Mouse (Mus musculus) mouse embryonic stem cell (cell line): ENCODE results near the gene Ptov1.
"Not testable (repeated sequence)": the region's sequence is repeated elsewhere in the genome, so short reads cannot be mapped to it uniquely, and the experiment has no call there.

Source experiments
- in situ Hi-C, 2 experiments: fragments of 300-500 bp; cut with MboI; formaldehyde crosslinking; loops; 1 replicate in 1 of 2; 3 replicates in 1 of 2; pipeline ENCODE4 v1.14.3; 2019 to 2020; ENCODE audit warnings: low sequenced_read_pairs in 2 of 2, low pct_unique_long_range_greater_than_20kb in 1 of 2, mixed read lengths in 1 of 2; ENCODE audit not compliant: unreplicated experiment in 1 of 2

Gene Ptov1

GRCm38 (mm10) chr7:44891611-44892010 lies 22.0 kb upstream of the Ptov1 start:
- in situ Hi-C loops = no loop called here

DNA sequence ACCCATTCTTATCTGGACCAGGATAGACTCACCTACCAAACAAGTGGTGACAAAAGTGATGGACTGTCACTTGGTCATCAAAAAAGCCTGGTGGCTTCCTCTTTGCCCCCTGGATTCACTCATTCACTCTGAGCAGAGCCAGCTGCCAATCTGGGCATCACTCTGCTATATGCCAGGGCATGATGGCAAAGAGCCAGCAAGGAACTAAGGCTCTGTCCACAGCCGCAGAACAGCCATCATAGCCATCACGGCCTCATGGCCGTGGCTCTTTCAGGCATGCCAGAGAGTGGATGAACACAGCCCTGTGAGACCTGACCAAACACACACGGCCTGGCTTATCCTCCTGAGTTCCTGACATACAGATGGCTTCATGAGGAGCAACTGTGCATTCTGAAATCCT lies 21.1 kb upstream of the Ptov1 start:
- in situ Hi-C loops = no loop called here

DNA sequence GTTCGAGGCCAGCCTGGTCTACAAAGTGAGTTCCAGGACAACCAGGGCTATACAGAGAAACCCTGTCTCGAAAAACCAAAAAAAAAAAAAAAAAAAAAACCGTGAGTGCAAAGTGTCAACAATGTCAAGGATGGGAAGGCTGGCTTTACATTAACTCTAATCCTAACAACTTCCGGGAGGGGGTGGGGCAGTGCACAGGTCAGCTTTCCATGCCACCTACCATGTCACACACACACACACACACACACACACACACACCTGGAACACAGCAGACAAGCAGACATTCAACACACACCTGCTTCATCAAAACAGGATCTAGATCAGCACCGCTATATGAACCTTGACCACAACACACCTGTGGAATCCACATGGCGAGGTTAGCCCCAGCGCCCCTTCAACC lies 20.6 kb upstream of the Ptov1 start:
- in situ Hi-C loops = no loop called here

DNA sequence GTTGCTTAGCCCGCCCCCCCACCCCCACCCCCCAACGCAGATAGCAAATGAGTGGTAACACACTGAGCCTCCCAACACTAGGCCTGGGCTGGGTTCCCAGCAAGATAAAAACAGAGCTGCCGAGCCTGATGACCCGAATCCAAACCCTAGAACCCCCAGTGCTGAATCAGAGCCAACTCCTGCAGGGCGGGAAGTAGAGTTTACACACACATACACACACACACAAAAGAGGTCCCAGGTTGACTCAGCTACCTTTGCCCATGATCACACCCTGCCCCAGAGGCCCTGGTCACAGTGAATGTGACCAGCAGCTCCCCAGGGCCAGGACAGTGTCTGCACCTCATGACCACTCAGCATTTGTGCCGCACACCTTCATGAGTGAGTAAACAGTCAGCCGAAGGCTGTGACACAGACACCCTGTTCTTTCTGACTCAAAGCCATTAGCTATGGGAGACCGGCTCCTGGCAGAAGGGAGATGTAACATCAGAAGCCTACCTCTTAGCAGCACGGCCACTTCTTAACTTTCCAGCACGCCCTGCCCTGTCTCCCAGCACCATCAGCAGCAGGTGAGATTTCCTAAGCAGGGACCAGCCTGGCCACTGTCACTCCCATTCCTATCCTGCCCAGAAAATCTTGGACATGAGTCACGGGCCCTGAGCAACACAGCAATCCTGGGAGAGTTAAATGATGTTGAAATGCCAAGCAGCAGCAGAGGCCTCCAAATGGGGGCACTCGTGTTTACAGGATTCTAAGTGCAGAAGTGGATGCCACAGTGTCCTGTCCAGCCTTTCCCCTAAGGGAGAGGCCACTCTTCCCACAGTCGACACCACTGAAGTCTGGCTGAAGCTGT lies 18.9 kb upstream of the Ptov1 start:
- in situ Hi-C loops = no loop called here

DNA sequence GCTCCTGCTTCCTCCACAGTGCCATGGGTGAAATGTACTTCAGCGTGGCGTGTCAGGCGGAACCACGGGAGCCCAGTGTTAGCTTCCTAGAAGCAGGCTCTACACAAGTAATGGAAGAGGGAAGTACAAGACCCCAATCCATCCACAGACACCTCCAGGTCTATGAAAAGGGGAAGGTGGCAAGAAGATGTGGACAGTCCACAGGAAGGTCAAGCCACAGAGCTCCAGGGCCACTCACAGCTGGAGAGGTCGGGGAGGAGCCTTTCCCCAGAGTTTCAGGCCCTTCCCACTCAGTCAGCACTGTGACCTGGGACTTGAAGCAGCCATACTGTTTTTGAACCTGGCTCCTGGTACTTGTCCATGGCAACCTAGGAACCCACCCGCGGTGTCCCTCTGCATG lies 17.4 kb upstream of the Ptov1 start:
- in situ Hi-C loops = no loop called here

DNA sequence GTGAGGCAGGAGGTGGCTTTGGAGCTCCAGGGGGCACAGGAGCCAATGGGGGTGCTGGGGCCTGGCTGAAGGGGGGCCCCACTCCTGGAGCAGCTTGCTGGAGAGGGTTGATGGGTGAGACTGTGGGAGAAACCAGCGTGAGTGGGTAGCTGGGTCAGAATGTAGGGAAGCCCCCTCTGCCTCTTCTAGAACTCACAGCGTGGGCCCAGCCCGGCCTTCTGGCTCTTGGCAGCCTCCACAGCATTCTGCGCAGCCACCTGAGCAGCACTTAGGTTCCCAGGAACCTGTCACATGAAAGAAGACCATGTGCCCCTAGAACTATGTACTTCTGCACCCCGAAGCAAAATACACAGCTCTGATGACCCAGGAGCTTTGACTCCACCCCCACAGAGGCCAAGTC lies 15.0 kb upstream of the Ptov1 start:
- in situ Hi-C loops = no loop called here

GRCm38 (mm10) chr7:44883036-44883435 lies 13.4 kb upstream of the Ptov1 start:
- in situ Hi-C loops = no loop called here

- in situ Hi-C loops = no loop called here
These were observed 8.2 kb upstream of the Ptov1 start for GRCm38 (mm10) chr7:44877833-44878232.

DNA sequence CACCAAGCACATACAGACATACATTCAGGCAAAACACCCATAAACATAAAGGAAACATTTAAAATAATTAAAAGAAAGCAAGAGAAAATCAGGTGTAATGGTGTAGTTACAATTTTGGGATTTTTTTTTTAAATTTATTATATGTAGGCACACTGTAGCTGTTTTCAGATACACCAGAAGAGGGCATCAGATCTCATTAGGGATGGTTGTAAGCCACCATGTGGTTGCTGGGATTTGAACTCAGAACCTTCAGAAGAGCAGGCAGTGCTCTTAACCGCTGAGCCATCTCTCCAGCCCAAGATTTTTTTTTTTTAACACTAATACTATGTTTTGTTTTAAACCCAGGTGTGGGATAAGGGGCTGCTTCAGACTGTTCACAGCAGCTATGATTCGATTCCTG lies 2.2 kb upstream of the Ptov1 start:
- in situ Hi-C loops = not testable (repeated sequence)

DNA sequence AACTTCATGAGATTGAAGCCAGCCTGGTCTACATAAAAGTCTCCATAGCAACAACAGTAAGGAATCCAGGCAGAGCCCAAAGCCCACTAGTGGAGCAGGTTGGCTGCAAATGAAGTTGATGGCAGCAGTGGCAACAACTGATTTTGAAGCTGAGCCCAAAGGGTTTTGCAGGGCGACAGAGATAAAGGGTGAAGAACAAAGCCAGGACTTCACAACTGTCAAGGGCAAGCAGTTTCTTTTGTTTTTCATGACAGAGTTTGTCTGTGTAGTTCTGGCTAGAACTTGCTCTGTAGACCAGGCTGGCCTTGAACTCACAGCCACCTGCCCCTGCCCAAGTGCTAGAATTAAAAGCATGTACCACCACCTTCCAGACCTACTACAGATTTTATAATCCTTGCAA lies 1.6 kb upstream of the Ptov1 start:
- in situ Hi-C loops = no loop called here

DNA sequence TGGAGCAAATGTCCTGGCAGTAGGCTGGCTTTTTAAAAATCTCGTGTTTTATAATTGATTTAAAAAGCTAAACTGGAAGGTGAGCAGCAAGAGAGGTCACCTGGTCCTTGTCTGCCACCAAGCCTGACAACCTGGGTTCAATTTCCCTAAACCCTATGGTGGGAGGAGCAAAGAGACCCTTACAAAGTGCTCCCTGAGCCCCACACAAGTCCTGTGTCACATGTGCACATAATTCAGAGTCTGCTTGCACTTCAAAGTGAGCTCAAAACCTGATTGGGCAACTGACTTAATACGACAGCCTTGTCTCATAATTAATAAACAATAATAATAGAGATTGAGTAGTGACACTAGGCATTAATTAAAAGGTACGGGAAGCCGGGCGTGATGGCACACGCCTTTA lies 1.0 kb upstream of the Ptov1 start:
- in situ Hi-C loops = no loop called here

- in situ Hi-C loops = no loop called here
These were observed 480 bp downstream of the Ptov1 start for GRCm38 (mm10) chr7:44868919-44869696.

- in situ Hi-C loops = no loop called here
These were observed 1.1 kb downstream of the Ptov1 start for GRCm38 (mm10) chr7:44868465-44868864.

- in situ Hi-C loops = no loop called here
These were observed 1.8 kb downstream of the Ptov1 start for GRCm38 (mm10) chr7:44867802-44868201.

DNA sequence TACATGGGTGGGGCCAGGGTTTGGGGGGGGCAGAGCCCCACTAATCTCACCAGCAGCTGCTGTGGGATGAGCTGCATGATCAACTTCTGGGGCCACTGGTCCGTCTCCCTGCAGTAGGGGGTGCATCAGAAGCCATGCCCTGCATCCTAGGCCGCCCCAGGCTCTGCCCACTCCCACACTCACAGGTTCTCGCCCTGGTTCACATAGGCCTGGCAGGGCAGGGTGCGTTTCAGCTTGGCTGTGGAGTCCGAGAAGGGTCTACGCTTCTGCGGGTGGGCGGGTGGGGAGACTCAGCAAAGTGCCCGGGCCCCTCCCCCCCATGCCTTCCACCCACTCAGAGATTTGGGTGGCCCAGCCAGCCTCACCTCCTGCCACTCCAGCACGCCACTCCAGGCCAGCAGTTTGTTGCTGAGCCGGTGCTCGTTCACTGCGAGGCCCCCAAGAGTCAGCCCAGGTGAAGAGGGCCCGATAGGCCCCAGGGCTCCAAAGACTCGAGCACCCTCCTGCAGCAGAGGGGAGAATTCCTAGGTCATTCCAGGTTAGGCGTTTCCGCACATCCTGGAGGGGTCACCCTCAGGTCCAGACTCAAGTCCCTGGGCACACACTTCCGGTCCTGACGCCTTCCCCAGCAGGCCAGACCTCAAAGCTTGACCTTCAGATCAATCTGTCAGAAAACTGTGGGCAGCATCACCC lies 2.4 kb downstream of the Ptov1 start:
- in situ Hi-C loops = no loop called here

DNA sequence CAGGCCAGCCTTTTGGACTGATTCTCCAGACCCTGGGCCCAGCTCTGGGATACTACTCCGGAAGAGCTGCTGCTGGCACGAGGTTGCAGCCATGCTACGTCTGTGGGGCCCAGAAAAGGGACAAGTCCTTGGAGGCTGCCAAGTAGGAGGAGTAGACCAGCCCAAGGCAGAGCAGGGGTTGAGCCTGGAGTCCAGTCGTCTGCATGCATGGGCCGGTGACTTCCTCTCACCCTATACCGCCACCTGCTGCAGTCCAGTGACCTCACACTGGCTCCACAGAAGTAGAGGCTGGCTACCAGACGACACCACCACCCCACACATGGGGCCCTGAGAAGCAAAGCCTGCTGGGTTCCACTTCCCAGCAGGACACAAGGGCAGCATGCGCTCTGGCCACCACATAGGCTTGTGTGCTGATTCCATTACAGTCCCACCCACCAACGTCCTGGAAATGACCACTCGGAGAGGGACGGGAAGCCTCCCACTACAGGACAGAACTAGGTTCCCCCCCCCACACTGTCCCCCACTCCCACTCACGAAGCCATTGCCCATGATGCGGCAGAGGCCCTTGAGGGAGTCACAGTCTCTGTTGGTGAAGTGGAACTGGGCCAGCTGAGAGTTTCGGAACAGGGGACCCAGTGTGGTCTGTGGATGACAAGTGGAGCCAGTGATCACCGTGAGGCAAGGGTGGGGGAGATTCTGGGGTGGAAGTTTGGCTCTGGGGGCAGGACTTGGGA lies 3.1 kb downstream of the Ptov1 start:
- in situ Hi-C loops = no loop called here

DNA sequence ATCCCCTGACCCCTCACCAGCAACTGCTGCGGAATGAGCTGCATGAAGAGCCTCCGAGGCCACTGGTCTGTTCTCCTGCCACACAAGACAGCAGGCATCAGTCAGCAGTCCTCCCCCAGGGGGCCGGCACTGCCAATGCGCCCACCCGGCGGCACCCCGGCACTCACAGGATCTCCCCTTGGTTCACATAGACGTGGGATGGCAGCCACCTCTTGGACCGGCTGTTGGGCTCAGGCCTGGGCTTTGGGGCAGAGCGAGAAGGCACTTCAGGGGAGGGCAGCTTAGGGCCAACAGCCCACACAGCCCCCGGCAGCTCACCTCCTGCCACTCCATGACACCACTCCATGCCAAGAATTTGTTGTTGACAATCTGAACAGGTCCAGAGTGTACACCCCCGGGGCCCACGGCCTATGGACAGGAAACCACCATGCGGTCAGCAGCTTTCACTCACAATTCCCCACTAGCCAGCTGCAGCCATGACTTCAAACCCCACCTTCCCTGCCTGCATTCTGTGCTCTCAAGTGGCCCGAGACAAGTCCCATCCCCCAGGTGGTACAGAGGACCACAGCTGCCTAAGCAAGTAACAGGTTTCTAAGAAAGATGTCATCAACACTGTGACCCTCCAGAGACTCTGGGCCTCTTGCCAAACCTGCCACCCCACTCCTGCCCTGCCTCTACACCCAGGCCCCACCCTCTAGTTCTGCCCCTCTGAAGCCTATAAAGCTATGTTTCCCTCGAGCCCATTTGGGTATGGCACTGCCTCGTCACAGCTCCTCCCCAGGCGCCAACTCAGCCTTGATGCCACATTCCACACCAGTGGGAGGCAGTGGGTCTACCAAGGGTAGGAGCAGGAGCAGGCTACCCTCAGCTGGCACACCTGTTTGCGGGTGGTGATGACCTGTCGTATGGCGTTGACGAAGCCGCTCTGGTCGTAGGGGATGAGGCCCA lies 4.7 kb downstream of the Ptov1 start:
- in situ Hi-C loops = no loop called here
